Mouse (Mus musculus) kidney, adult 2 months (tissue): ENCODE data around the gene Slc6a18.

Source experiments
- CTCF ChIP-seq: fragments of 200-500 bp; conservative IDR thresholded peaks from 2 replicates; pipeline ENCODE4 v1.5.1; 2011; ENCODE audit warnings: low read depth, mild to moderate bottlenecking, control low read depth, low read length, moderate library complexity, mixed read lengths; ENCODE audit not compliant: insufficient read depth, insufficient read length
- POLR2A ChIP-seq: fragments of 200-500 bp; IDR thresholded peaks from one replicate; pipeline ENCODE4 v1.6.1; 2011; ENCODE audit warnings: low read depth, low read length, control low read depth

GRCm38 (mm10) chr13:73718225-73718624, 40.4 kb upstream of the Slc6a18 start:
- TF ChIP-seq CTCF, result peak; percentile 70
- TF ChIP-seq POLR2A, result no peak
